Comparison of ENCODE assay signal across 22 mouse cellular contexts in genomic region chr9:32617430-32617768, GRCm38 (mm10). TPM values are rescaled to one million over a fixed set of nuclear protein-coding genes. Genes with fewer than 3 reads are reported as not detected.
DNase-seq lines count a peak whose midpoint lies in the region; ATAC-seq and TF ChIP-seq lines count a peak whose summit lies in the region.
"Had no signal": no experiment of that assay in that cellular context is flagged by ENCODE, and none has a peak within 500 bp of the region (broad histone marks: within the 10 kb centered on the region; RNA-seq: fewer than 3 reads in every experiment).

No protein-coding gene starts in this region.

- no peak for TF ChIP-seq CTCF in lung, postnatal 0 days (IDR thresholded peaks at IDR 0.05)
- no peak for TF ChIP-seq CTCF in CH12.LX (conservative IDR thresholded peaks at IDR 0.05 in 1 of 2, IDR thresholded peaks at IDR 0.05 in 1 of 2; ENCODE audit: low read depth in 2 of 2, low read length in 2 of 2)
- TF ChIP-seq CTCF in spleen, adult 2 months (IDR thresholded peaks at IDR 0.05; ENCODE audit: extremely low read depth, insufficient read depth, insufficient read length, insufficient replicate concordance): no peak

- no peak for TF ChIP-seq POLR2A in CH12.LX (IDR thresholded peaks at IDR 0.05; ENCODE audit: low read depth, low read length)
- TF ChIP-seq POLR2A in spleen, adult 2 months (IDR thresholded peaks at IDR 0.05; ENCODE audit: low read depth, low read length): no peak

- no peak overlapping the region for H3K4me3 ChIP-seq in lung, postnatal 0 days (ENCODE audit: low read depth, low read length)
- H3K4me3 ChIP-seq in CH12.LX (replicated peaks in 1 of 3; ENCODE audit: low read depth in 2 of 3, low read length in 2 of 3, poor library complexity in 1 of 3): no peak overlapping the region
- no peak overlapping the region for H3K4me3 ChIP-seq in spleen, adult 2 months (ENCODE audit: extremely low read depth, insufficient read depth, insufficient read length)
- no peak overlapping the region for H3K4me3 ChIP-seq in kidney, embryonic 16.5 days (ENCODE audit: low read length)
- H3K4me3 ChIP-seq: embryonic facial prominence, embryonic 12.5 days; erythroblast, embryonic 14.5 days; forebrain, embryonic 15.5 days; heart, embryonic 15.5 days; kidney, embryonic 15.5 days; limb, embryonic 12.5 days; liver, embryonic 15.5 days; midbrain, embryonic 12.5 days had no signal

- DNase-seq in lung, postnatal 36 days: peak; percentile 66
- no peak for DNase-seq in lung, postnatal 0 days (ENCODE audit: low spot score)
- peak; percentile 65 for DNase-seq in CH12.LX (ENCODE audit: extremely low read depth)
- DNase-seq in naive thymus-derived CD4-positive, alpha-beta T cell, adult 2 months (ENCODE audit: low read depth): peak; percentile 49
- DNase-seq in spleen, adult 2 months (ENCODE audit: low read depth in 1 of 2, low spot score in 2 of 2): peak; percentile 79 to 88
- no peak for DNase-seq in neural tube, embryonic 10.5 days (ENCODE audit: extremely low spot score, low spot score)
- no peak for DNase-seq in cerebellum, adult 18-20 months
- DNase-seq: cerebellum, adult 9-11 months; gastrocnemius, postnatal 25 days; right cerebral cortex, postnatal 25 days had no signal

- H3K4me2 ChIP-seq in lung, postnatal 0 days (replicated peaks; ENCODE audit: low read depth, low read length): no peak overlapping the region
- H3K4me2 ChIP-seq in CH12.LX (ENCODE audit: insufficient read depth, low read depth, poor library complexity, severe bottlenecking): no peak overlapping the region
- no peak overlapping the region for H3K4me2 ChIP-seq in kidney, embryonic 16.5 days (replicated peaks; ENCODE audit: low read depth, low read length)
- H3K4me2 ChIP-seq: embryonic facial prominence, embryonic 12.5 days; forebrain, embryonic 15.5 days; heart, embryonic 15.5 days; kidney, embryonic 15.5 days; limb, embryonic 12.5 days; liver, embryonic 15.5 days; midbrain, embryonic 12.5 days had no signal

- 60% methylated on average over 5 of the region's 5 CpGs for WGBS in lung, postnatal 0 days
- WGBS in spleen, adult 2 months: 13% methylated on average over 5 of the region's 5 CpGs
- WGBS in kidney, embryonic 16.5 days: 75% methylated on average over 5 of the region's 5 CpGs

- no peak for TF ChIP-seq EP300 in lung, postnatal 0 days (IDR thresholded peaks at IDR 0.05)
- no peak for TF ChIP-seq EP300 in CH12.LX (IDR thresholded peaks at IDR 0.05; ENCODE audit: low read length)

- no peaks in the 10 kb centered on the region for H3K79me2 ChIP-seq in CH12.LX (replicated peaks; ENCODE audit: control insufficient read depth, extremely low read depth, insufficient read depth, poor library complexity, severe bottlenecking)

- H3K9ac ChIP-seq in lung, postnatal 0 days (replicated peaks; ENCODE audit: low read depth): no peak overlapping the region
- H3K9ac ChIP-seq in CH12.LX (ENCODE audit: insufficient read depth, low read depth): no peak overlapping the region
- no peak overlapping the region for H3K9ac ChIP-seq in kidney, embryonic 16.5 days (replicated peaks; ENCODE audit: low read length)
- H3K9ac ChIP-seq: embryonic facial prominence, embryonic 12.5 days; forebrain, embryonic 15.5 days; heart, embryonic 15.5 days; kidney, embryonic 15.5 days; limb, embryonic 12.5 days; liver, embryonic 15.5 days; midbrain, embryonic 12.5 days had no signal

- no peak; the same call in 1 of the 2 replicates for TF ChIP-seq RAD21 in CH12.LX (IDR thresholded peaks at IDR 0.05; ENCODE audit: low read depth, low read length)

- no peaks in the 10 kb centered on the region for H3K27me3 ChIP-seq in lung, postnatal 0 days (replicated peaks; ENCODE audit: insufficient read depth, low read length)
- H3K27me3 ChIP-seq in CH12.LX (replicated peaks): no peaks in the 10 kb centered on the region
- no peaks in the 10 kb centered on the region for H3K27me3 ChIP-seq in spleen, adult 2 months (ENCODE audit: control insufficient read depth, insufficient read depth, low read length)
- H3K27me3 ChIP-seq in kidney, embryonic 16.5 days (ENCODE audit: insufficient read depth, low read length): no peaks in the 10 kb centered on the region
- H3K27me3 ChIP-seq: embryonic facial prominence, embryonic 12.5 days; heart, embryonic 15.5 days; kidney, embryonic 15.5 days had no signal

- in situ Hi-C loops in CH12.LX (cut with MboI; ENCODE audit: low pct_ligation_motif_present, low pct_unique_long_range_greater_than_20kb, low sequenced_read_pairs): loop anchor here (5.0 to 10.0 kb wide), 2 partner anchors 35 to 77 kb away; no protein-coding TSS in a partner anchor

- no peaks in the 10 kb centered on the region for H3K36me3 ChIP-seq in lung, postnatal 0 days (ENCODE audit: insufficient read depth, low read length)
- H3K36me3 ChIP-seq in CH12.LX (replicated peaks in 1 of 2; ENCODE audit: control insufficient read depth in 1 of 2, insufficient read depth in 1 of 2, low read length in 1 of 2): no peaks in the 10 kb centered on the region
- H3K36me3 ChIP-seq in spleen, adult 2 months (ENCODE audit: control insufficient read depth, insufficient read depth, low read length): no peaks in the 10 kb centered on the region
- H3K36me3 ChIP-seq in kidney, embryonic 16.5 days (ENCODE audit: insufficient read depth, low read length): no peaks in the 10 kb centered on the region
- H3K36me3 ChIP-seq: embryonic facial prominence, embryonic 12.5 days; forebrain, embryonic 15.5 days; heart, embryonic 15.5 days; kidney, embryonic 15.5 days; limb, embryonic 12.5 days; liver, embryonic 15.5 days; midbrain, embryonic 12.5 days had no signal

- dilution Hi-C loops in CH12.LX (cut with MboI; ENCODE audit: extremely low pct_ligation_motif_present, extremely low pct_unique_long_range_greater_than_20kb, low sequenced_read_pairs): no loop called here

- H3K4me1 ChIP-seq in lung, postnatal 0 days (ENCODE audit: insufficient read depth, low read depth, low read length): peaks cover 2% of the 10 kb centered on the region; the same call in 1 of the 2 replicates
- peaks cover 27 to 55% of the 10 kb centered on the region in 2 experiments for H3K4me1 ChIP-seq in CH12.LX (ENCODE audit: control insufficient read depth in 1 of 2, insufficient read depth in 2 of 2)
- H3K4me1 ChIP-seq in spleen, adult 2 months (ENCODE audit: control insufficient read depth, insufficient read depth, insufficient read length): peaks cover 34% of the 10 kb centered on the region
- peaks cover 19% of the 10 kb centered on the region for H3K4me1 ChIP-seq in kidney, embryonic 16.5 days (ENCODE audit: insufficient read depth, low read length)
- H3K4me1 ChIP-seq: embryonic facial prominence, embryonic 12.5 days; forebrain, embryonic 15.5 days had no signal

- H3K9me3 ChIP-seq in lung, postnatal 0 days (ENCODE audit: low read length): no peaks in the 10 kb centered on the region
- H3K9me3 ChIP-seq in CH12.LX (replicated peaks; ENCODE audit: low read length): no peaks in the 10 kb centered on the region
- H3K9me3 ChIP-seq in kidney, embryonic 16.5 days (ENCODE audit: low read length): no peaks in the 10 kb centered on the region
- H3K9me3 ChIP-seq: embryonic facial prominence, embryonic 12.5 days; forebrain, embryonic 15.5 days; heart, embryonic 15.5 days; kidney, embryonic 15.5 days; limb, embryonic 12.5 days; liver, embryonic 15.5 days; midbrain, embryonic 12.5 days had no signal

- no peak overlapping the region for H3K27ac ChIP-seq in lung, postnatal 0 days (ENCODE audit: low read length)
- H3K27ac ChIP-seq in CH12.LX (ENCODE audit: insufficient read depth, low read depth): no peak overlapping the region
- H3K27ac ChIP-seq in spleen, adult 2 months (ENCODE audit: insufficient read depth, low read length): peak overlapping the region; percentile 86
- no peak overlapping the region for H3K27ac ChIP-seq in kidney, embryonic 16.5 days (ENCODE audit: low read length)
- H3K27ac ChIP-seq: embryonic facial prominence, embryonic 12.5 days; forebrain, embryonic 15.5 days; heart, embryonic 15.5 days; kidney, embryonic 15.5 days; limb, embryonic 12.5 days; liver, embryonic 15.5 days; macrophage; midbrain, embryonic 12.5 days had no signal

- ATAC-seq in lung, postnatal 0 days: no peak
- ATAC-seq in kidney, embryonic 16.5 days (ENCODE audit: low FRiP score, low TSS enrichment): no peak
- ATAC-seq: forebrain, embryonic 15.5 days; hindbrain, embryonic 16.5 days; intestine, postnatal 0 days had no signal

TF ChIP-seq in CH12.LX, 34 proteins besides CTCF, POLR2A, EP300 and RAD21 (continues in another document):
- TF ChIP-seq POLR2AphosphoS2 (IDR thresholded peaks at IDR 0.05; ENCODE audit: low read depth, low read length) (no peak), SIN3A (IDR thresholded peaks at IDR 0.05; ENCODE audit: low read length) (no peak), MAFK (IDR thresholded peaks at IDR 0.05; ENCODE audit: insufficient replicate concordance, low read length) (no peak), MAX (IDR thresholded peaks at IDR 0.05; ENCODE audit: low read length) (peak; percentile 87), JUND (conservative IDR thresholded peaks at IDR 0.05; ENCODE audit: low read depth, low read length) (no peak), MAZ (IDR thresholded peaks at IDR 0.05; ENCODE audit: low read depth, low read length) (no peak), TCF12 (IDR thresholded peaks at IDR 0.05; ENCODE audit: low read depth, low read length) (peak; percentile 48; the same call in 1 of the 2 replicates), JUN (IDR thresholded peaks at IDR 0.05; ENCODE audit: insufficient read depth, low read depth, low read length) (no peak), TBP (conservative IDR thresholded peaks at IDR 0.05; ENCODE audit: low read depth, low read length) (no peak), MEF2A (IDR thresholded peaks at IDR 0.05; ENCODE audit: borderline replicate concordance, low read depth, low read length) (peak; percentile 46; the same call in 1 of the 2 replicates), IRF4 (IDR thresholded peaks at IDR 0.05; ENCODE audit: low read depth, low read length) (no peak), UBTF (IDR thresholded peaks at IDR 0.05; ENCODE audit: low read depth, low read length) (no peak), E2F4 (IDR thresholded peaks at IDR 0.05; ENCODE audit: insufficient replicate concordance, low read depth, low read length) (no peak), MXI1 (IDR thresholded peaks at IDR 0.05; ENCODE audit: low read depth, low read length) (peak; percentile 50; the same call in 1 of the 2 replicates), PAX5 (IDR thresholded peaks at IDR 0.05; ENCODE audit: low read length) (no peak), GABPA (IDR thresholded peaks at IDR 0.05; ENCODE audit: insufficient replicate concordance, low read depth, low read length) (no peak), HCFC1 (IDR thresholded peaks at IDR 0.05; ENCODE audit: low read depth, low read length) (no peak)

RNA-seq across cellular contexts. Expression of gene Ets1, which starts 18.6 kb away (rescaled TPM):
- polyA plus RNA-seq in lung, postnatal 0 days (2015; fragmentation: Nextera tagmentation; extraction: Ambion mirVana): 78.2 and 113 TPM in 2 replicates
- total RNA-seq in CH12.LX (2012; rRNA removed): 9.5 and 10.0 TPM in 2 replicates
- 23.5 and 23.7 TPM in 2 replicates for total RNA-seq in CH12.LX (2014; rRNA removed)
- 17.8 and 19.8 TPM in 2 replicates for polyA plus RNA-seq in CH12.LX (2012; ENCODE audit: insufficient read length, low read depth)
- 115 and 129 TPM in 2 replicates for polyA plus RNA-seq in spleen, adult 2 months (2012; rRNA removed)
- 76.2 and 80.2 TPM in 2 replicates for polyA plus RNA-seq in kidney, embryonic 16.5 days (2015; fragmentation: Nextera tagmentation; extraction: Ambion mirVana)

Comparison
In these comparisons a context has a peak if more than half of its experiments do, and no peak if none do; other contexts are left out.
1. DNase-seq: peak in lung, postnatal 36 days (single experiment), CH12.LX (single experiment), naive thymus-derived CD4-positive, alpha-beta T cell, adult 2 months (single experiment) and spleen, adult 2 months (2 of 2); none in lung, postnatal 0 days (single experiment), neural tube, embryonic 10.5 days (single experiment) and cerebellum, adult 18-20 months (0 of 2).